Mouse (Mus musculus) cerebellum, adult 8-10 months (tissue): Measurements from ENCODE around the gene Spop.
A peak's percentile ranks its signal among the peaks of the same experiment; 100 is the strongest.

Experiments
- DNase-seq: peaks from one replicate; pipeline ENCODE4 v3.0.0; 2022

Spop gene

DNA sequence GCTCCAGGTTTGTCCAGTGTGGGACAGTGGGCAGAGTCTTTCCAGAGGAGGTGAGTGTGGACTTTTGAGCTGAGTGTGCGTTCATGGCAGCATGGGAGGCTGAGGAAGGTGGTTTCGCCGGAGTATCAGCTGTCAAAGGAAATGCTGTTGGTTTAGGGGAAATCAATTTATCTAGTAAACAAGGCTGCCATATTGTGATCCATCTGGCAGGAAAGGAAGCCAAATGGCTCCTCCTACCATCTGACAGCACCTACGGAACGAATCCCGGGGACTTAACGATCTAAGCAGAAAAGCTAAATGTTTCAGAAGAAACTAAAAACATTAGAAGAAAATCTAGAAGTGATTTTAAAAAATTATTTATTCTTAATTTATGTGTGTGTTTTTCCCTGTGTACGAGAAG is 113.4 kb downstream of the Spop start:
- no peak for DNase-seq

DNA sequence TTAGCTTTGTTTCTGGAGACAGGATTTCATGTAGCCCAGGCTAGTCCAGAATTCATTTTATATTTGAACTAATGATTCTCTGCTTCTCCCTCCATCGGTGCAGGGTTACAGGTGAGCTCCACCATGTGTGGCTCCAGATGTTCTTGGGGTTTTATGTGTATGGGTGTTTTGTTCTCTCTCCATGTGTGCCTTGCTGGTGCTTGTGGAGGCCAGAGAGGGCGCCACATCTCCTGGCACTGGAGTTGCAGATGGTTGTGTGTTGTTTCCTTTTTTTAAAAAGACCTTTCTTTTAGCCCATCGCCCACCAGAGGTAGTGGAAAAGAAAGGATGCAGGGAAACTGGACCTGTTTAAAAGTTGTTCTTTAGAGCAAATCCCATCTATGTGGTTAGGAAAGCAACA is 114.4 kb downstream of the Spop start:
- DNase-seq = no peak

DNA sequence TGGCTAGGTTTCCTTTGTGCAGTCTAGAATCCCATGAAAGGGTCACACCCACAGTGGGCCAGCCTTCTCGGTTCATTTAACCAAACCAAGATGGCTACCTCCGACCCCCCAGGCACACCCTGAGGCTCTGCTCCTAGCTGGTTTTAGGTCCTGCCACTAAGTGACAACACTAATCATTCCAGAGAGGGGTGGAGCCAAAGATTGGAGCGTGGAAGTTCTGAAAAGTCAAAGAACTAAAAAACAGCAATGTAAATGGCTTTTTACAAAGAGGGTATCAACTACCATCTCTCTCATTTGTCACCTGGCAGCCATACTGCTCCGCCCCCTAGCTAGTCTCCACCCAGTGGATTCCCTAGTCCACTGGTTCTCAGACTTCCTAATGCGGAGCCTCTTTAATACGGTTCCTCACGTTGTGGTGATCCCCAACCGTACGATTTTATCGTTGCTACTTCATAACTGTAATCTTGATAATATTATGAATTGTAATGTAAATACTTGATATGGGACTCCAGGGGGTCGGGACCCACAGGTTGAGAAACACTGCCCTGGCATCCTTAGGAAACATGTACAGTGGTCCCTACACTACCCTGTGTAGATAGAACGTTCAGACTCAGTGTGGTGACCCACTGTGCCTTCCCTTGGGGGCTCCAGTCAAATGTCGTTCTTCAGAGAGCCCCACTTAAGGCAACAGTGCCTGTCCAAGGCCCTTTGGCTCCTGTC is 118.6 kb downstream of the Spop start:
- DNase-seq = no peak

DNA sequence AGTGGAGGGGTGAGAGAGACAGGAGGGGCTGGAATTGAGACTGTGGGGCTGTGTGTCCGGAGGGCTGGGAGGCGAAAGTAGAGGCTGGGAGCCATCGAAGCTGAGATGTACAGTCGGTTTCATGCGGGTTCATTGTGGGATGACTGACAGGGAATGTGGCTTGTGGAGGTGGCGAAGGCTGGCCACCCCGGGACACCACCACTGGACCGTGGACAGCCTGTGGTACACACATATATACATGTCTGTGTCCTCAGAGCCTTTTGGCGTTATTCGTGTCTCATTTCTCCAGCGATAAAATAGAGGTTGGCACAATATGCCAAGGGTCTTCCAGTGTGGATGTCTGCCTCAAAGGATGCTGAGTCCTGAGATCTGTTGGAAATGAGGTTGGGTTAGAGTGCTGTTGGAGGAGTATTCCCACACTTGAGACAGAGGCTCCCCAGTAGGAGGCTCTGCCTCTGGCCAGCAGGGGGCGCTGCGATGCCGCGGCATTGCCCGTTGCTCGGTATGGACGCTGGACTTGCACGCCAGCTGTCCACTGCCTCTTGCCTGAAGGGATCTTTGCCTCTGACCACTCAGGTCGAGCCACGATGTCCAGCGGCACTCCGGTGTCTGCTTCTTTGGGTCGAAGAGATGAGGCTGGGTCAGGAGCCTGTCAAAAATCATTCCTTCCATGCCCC is 119.7 kb downstream of the Spop start:
- DNase-seq = peak; percentile 82

DNA sequence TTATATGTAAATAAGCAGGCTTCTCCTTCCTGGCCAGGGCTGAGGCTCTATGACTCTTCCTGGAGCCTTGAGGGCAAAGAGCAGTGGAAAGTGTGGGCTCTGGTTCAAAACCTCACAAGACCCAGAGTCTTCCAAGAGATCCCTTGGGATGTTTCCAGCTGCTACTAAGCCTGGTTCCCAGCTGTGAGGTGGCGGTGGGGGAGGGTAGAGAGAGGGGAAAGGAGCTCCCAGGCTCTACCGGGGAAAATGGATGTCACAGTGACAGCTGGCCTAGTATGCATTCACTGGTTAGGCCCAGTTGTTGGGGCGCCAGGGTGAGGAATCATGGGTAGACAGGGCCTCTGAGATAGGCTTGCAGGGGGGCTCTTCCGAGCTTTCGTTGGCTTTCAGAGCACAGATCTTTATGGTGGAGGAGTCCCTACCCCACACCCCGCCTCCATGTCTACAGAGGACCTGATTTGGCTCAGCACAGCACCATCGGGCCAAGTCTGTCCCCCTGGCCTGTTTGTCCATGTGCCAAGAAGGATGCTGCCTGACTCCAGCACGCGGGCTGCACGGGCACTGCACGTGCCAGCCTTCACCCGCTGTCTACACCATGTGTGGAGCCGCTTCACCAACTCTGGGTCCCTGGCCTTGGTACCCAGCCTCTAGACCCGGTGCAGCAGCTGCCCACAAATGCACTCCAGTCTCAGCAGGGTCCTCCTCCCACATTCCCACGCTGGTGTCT is 124.7 kb downstream of the Spop start:
- no peak for DNase-seq

DNA sequence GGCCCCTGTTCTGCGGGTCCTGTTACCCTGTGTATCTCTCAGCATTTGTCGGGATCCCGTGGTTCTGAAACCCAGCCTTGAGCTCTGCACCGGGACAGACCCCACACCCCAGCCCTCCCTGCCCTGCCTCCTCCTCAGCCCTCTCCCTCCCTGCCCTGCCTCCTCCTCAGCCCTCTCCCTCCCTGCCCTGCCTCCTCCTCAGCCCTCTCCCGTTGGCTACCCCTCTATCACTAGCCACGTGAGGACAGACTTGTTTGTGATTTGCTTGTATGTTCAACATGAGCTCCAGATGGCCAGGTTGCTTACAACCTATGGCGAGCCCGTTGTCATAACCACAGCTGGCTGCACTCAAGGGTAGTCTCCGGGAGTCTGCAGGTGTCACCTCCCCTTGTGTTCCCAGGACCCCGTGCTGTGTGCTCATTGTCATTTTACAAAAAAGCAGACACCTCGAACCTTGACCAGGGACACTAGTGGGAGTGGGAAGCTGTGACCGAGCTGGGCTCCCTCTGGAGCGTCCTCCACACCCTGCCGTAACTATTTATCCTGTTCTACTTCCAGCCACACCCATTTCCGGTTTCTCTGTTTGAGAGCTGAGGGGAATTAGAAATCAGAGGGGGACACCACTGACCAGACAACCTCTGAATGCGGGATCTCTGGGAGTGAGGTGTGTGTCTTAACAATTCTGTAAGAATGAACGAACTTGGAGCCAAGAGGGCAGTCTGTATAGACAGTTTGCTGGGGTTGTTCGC is 126.9 kb downstream of the Spop start:
- no peak for DNase-seq
